Mouse (Mus musculus): ENCODE data around the gene Rsf1.

Rsf1 gene

DNA sequence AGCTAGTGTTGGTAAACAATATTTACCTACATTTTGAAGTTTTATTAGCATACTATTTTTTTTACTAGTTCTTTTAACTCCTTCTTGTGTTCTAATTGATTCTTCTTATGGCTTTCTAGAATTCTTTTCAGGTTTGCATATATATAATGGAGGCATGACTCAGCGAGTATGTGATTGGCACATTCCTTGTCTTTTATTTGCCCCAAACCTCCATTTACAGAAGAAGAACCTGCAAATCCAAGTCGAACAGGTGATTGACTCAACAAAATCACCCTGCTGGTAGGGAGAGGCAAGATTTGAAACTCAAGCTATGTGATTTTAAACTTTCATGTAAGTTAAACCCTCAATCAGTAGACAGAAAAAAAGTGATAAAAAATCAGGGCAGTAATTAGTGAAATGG is 51.6 kb downstream of the Rsf1 start:
- in situ Hi-C loops (cut with MboI, MseI), result no loop called here

DNA sequence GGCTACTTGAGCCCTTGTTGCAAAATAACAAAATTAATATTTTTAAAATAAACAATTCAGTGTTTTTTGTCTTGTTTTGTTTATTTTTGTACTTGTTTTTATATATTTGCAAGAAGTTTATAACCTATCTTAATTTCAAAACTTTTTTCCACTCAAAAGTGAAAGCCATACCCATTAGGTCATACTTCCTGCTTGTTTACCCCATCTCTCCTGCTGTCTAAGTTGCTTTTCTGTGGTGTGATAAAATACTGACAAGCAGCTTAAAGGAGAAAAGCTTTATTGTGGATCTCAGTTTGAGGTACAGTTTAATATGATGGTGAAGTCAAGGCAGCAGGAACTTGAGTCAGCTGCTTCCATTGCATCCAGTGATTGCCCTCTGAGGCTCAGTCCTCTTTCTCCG is 53.2 kb downstream of the Rsf1 start:
- in situ Hi-C loops (cut with MboI, MseI), result no loop called here

DNA sequence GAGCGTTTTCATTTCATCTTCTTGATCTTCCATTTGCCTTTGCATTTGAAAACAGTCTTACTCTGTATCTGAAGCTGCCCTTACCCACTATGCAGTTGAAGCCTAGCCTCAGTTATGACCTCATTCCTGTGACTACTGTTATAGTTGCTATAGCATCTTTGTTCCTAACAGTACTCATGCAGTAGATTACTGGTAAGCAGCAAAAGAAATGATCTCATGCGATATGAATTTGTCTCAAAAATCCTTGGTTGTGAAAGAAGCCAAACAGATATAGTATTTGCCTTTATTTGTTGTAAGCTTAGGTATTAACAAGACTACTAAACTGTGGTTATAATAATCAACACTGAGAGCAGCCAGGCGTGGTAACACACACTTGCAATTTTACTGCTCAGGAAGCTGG is 65.4 kb downstream of the Rsf1 start:
- in situ Hi-C loops (cut with MboI, MseI), result no loop called here

DNA sequence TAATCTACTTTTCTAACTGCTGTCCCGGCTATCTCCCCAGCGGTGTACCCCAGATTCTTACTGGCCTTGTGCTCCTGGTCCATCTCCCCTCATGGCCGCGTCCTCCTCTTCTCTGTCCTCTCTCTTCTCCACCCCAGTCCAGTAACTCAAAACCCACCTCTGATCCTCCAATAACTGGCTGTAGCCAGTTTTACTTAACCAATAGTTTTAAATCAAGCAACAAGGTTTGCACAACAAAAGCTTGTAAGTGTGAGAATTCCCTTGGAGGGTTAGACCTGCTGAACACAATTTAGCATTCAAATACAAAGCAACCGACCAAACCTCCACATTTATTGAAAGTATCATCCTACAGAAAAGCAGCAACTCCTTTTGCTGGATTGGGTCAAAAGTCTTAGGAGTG is 68.0 kb downstream of the Rsf1 start:
- in situ Hi-C loops (cut with MboI, MseI), result no loop called here

DNA sequence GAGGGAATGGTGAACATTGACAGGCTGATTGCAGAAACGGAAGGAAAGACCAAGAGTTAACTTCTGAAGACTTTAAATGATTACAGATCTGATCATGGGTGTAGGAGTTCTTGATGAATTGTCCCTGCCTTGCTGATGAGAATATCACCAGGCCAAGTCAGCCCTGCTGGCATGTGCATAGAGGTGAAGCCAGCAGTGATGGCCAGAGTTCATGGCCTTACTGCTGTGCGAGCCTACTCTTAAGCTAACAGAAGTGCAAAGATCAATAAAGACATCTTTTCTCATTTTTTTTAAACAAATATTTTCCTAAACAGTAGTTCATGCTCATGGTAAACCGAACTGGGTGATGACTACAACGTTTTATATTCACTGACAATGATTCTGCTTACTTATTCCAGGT is 71.0 kb downstream of the Rsf1 start:
- in situ Hi-C loops (cut with MboI, MseI), result no loop called here

DNA sequence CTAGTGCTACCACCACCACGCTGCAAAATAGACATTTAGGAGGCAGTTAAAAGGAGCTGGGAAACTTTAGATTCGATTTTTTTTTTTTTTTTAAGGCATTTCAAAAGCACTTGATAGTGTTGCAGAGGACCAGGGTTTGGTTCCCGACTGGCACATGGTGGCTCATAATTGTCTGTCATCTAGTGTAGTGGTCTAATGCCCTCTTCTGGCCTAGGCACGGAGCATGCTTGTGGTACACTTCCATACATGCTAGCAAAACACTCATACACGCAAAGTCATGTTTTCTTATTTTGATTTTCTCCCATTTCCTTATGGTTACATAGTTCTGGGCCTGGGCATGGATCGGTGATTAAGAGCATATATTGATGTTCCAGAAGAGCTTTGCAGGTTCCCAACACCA is 76.5 kb downstream of the Rsf1 start:
- in situ Hi-C loops (cut with MboI, MseI), result no loop called here

DNA sequence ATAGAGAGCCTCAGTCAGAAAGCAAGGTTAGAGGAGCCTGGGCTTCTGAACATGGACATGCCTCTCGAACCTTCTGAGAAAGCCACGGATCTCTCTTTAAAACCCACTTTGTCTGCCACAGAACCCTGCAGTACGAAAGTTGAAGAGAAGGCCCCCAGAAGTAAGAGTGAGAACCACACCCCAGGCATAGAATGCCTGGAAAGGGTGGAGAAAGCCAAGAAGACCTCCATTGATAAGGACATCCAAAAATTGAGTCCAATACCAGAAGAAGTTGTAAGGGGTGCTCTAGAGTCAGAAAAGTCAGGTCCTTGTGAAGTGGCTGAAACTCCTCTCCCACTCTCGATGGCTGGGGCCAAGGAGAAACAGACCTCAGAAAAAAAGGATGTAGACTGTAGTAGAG is 81.9 kb downstream of the Rsf1 start:
- in situ Hi-C loops (cut with MboI, MseI), result no loop called here

DNA sequence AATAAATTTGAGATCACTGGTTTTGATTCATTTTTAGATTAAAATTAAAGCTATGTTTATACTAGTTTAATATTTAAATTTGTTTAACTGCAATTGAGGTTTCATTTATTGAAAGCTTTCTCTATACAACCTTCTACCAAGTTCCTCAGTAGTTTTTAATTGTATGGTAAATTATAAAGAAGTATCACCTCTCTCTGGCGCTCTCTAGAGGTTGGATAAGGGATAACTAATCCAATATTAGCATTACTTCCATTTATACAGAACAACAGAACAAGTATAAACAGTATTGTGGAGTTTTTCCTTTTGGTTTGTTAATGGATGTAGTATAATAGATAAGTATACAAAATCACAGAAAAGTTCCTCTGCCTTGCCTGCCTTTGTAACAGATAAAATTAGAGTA is 99.5 kb downstream of the Rsf1 start:
- in situ Hi-C loops (cut with MboI, MseI), result loop anchor here in 1 of 2 experiments (25.0 kb wide), 1 partner anchor 267 kb away; the partner anchor contains the start of genes Ndufc2 and Thrsp

DNA sequence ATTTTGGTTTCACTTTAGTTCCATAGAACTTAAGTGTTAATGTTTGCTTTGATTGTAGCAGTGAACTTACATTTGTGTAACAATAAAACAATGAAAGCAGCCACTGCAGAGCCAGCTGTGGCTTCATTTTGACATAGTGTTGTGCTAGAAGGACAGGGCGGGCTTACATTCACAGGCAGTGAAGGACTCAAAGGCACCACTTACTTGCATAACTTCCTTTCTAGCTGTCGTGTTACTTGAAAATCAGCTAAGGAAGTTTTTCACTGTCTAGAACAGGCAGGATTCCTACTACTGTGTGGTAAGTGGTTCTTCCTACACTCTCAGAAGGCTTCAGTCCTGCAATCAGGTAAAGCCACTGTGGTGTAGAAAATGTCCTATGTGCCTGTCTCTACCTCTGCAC is 108.1 kb downstream of the Rsf1 start:
- in situ Hi-C loops (cut with MboI, MseI), result loop anchor here in 1 of 2 experiments (25.0 kb wide), 1 partner anchor 276 kb away; the partner anchor contains the start of genes Ndufc2 and Thrsp

DNA sequence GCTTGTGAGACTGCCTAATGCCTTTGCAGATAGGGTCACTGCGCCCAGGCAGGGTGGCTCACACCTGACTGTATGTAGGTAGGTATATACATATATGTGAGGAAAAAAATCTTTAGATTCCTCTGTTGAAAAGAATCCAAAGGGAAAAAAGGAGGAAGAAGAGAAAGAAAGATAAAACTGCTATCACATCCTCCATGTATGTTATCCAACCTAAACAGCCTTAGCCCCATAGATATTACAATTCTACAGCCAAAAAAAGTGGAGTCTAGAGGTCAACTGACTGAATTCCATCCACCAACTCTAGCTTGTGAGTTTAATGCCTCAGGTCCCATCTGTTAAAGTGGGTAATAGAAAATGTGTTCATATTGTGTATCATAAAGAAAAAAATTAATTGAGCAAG is 115.8 kb downstream of the Rsf1 start:
- in situ Hi-C loops (cut with MboI, MseI), result loop anchor here in 1 of 2 experiments (25.0 kb wide), 1 partner anchor 283 kb away; the partner anchor contains the start of genes Ndufc2 and Thrsp

DNA sequence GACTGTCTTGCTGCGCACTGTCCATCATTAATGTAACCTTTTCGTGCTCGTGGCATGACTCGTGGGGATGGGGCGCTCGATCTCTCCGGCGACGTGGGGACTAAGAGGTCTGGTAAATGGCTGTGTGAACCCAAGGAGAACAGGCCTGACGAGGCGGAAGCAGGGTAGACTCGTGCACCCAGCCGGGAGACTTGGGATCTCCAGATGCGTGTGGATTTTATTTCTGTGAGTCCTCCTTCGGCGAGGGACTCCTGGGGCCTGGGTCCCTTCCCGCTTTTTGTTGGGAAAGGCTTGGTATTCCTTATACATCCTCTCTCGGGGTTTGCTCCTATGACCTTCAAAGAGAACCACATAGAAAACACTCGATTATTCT is 116.4 kb downstream of the Rsf1 start:
- in situ Hi-C loops (cut with MboI, MseI), result loop anchor here in 1 of 2 experiments (25.0 kb wide), 1 partner anchor 284 kb away; the partner anchor contains the start of genes Ndufc2 and Thrsp

DNA sequence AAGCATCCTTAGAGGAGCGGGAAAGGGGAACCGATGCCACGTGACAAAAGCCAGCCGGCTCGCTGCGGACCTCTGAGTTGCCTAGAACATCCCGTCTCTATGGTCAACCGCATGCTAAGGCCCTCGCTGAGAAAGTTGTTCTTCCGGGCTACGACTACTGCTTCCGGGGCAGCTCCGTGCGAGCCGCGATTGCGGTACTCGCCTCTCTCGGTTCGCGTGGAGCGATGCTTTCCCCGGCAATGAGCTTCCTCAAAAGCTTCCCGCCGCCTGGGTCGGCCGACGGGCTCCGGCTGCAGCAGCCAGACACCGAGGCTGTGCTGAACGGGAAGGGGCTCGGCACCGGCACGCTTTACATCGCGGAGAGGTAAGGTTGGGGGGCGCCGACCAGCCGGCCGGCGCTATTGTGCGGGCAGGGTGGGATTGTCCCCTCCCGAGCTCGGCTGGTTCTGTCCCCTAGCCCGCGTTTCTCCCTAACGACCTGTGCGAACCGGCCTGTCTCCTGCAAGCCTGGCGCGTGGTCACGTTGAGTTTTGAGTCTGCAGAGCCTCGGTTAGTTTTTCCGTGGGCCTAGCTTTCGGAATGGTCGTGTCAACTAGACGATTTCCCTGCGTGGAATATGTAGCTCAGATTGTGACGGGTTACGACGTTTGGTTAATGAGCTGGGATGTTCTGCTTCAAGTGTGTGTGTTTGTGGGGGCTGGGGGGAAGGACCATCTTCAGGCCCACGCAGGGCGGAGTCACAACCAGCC is 117.0 kb downstream of the Rsf1 start, which contains the start of gene Clns1a:
TSS of gene Clns1a (plus strand) at position 129 of the 749 bp plus-strand sequence.
- in situ Hi-C loops (cut with MboI, MseI), result loop anchor here in 1 of 2 experiments (25.0 kb wide), 1 partner anchor 284 kb away; the partner anchor contains the start of genes Ndufc2 and Thrsp

DNA sequence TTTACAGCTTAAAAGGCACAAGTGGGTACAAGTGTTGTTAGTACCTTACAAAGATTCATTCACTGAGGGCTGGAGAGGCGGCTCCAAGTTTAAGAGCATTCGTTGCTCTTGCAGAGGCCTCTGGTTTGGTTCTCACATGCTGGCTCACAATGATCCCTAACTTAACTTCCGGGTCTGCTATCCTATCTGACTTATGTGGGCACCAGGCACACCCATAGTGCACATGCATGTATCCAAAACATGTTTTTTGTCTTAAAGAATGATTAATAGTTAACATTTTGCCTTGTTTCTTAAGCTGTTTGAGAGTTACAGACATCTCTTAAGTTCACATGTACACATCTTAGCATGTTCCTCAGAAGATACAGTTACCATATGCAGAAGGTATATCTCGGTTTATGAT is 120.5 kb downstream of the Rsf1 start:
- in situ Hi-C loops (cut with MboI, MseI), result no loop called here

DNA sequence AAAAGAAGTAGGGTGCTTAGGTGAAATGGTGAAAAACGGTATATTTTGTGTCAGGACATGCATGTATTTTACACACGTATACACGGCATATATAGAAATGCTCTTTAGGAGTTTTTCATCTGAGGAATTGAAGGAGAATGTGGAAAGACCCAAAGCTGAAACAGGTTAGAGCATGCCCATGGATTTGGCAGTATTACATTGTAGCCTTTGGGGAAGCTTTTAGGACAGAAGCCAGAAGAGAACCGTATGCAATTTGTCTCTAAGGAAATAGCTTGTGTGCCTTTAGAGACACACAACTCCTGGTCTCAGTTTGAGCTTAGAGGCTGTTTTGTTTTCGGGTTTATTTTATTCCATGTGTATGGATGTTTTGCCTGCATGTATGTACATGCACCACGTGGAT is 121.4 kb downstream of the Rsf1 start:
- in situ Hi-C loops (cut with MboI, MseI), result no loop called here

DNA sequence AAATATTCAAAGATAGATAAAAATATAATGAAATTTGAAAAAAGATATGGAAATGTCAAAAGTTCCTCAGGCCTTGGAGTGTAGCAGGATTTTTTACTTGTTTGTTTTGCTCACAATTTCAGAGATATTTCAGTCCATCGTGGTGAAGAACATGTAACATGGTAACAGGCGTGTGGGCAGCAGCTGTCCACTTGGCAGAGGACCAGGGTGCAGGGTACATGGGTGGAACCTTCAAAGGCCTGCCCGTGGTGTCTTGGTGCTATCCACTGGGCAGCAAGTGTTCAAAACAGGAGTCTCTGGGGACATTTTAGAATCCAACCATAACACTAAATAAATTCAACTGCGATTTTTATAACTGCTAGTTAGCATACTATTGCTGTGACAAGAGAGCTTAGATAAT is 127.4 kb downstream of the Rsf1 start:
- in situ Hi-C loops (cut with MboI, MseI), result no loop called here

DNA sequence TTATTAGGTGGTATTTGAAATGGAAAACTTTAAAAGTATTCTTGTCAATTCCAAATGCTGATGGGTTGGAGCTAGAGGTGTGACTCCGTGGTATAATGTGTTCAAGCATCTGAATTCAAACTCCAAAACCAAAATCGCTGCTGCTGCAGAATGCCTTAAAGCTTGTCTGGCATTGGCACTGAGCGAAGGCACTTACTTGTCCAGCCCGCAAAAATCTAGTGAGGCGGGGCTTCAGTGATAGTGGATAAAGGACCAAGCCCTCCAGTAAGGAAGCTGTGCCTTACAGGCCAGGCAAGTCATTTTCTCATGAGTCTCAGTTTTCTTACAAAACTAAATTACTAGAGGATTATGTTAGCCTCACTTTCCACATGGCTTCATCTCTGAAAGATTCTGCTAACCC is 128.1 kb downstream of the Rsf1 start:
- in situ Hi-C loops (cut with MboI, MseI), result no loop called here

DNA sequence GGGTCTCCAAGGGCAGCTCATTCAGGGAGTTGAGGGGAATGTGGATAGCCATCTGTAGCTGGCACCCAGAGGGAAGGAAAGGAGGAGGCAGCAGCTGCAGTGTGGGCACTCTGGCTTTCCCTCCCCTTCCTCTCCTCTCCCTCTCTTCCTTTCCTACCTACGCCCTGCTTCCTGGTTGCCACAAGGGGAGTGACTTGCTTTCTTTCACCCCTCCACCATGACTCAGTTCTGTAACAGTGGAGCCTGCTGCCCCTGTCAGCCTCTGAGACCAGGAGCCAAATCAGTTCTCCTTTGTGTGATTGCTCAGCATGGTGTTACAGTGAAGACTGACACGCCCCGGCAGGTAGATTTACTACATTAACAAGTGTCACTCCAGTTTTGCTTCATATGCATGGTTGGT is 129.5 kb downstream of the Rsf1 start:
- in situ Hi-C loops (cut with MboI, MseI), result no loop called here

DNA sequence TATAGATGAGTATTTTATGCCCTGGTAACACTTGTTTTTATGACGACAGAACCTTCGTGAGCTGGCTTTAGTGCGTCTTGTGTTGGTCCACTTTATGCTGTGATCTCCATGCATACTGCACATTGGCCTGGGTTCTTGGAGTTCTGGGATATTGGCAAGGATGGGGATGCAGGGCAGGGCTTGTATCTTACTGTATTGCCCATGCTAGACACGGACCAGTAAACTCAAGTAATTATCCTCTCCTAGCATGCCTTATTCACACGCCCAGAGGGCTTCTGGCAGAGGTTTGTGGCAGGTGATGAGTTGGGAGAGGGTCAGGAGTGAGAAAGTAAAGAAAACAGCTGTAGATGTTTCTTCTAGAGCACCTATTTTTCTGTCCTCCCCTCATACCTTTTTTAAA is 135.0 kb downstream of the Rsf1 start:
- in situ Hi-C loops (cut with MboI, MseI), result loop anchor here in 1 of 2 experiments (10.0 kb wide), 1 partner anchor 1800 kb away; no protein-coding TSS in a partner anchor

DNA sequence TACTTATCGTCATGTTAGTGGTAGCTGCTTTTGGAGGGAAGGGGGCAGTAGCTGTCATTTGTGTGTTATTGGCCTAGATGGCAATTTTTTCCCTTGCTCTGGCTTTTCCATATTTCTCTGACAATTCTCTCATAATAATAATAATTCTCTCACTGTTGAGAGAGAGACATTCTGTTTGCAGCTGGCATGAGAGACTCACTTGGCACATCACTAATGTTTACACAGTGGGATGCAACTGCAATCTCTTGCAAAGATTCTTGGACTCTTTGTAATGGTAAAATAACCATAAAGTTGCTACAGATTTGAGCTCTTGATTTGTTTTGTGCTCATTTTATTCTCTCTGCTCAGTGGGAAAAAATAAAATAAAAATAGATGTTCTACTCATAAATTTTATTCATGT is 137.6 kb downstream of the Rsf1 start:
- in situ Hi-C loops (cut with MboI, MseI), result loop anchor here in 1 of 2 experiments (10.0 kb wide), 1 partner anchor 1797 kb away; no protein-coding TSS in a partner anchor

DNA sequence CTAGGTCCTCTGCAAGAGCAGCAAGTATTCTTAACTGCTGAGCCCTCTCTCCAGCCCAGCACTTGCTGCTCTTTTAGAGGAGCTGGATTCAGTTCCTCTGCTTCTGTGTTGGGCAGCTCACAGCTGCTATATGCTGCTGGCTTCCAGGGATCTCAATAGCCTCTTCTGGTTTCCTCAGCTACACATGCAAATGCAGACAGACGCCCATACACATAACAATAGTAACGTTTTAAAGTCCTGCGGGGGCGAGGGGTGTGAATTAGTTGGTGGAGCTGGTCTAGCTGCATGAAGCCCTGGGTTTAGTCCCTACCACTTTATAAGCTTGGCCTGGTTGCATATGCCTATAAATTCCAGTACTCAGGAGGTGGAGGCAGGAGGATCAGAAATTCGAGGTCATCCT is 139.4 kb downstream of the Rsf1 start:
- in situ Hi-C loops (cut with MboI, MseI), result loop anchor here in 1 of 2 experiments (10.0 kb wide), 1 partner anchor 1796 kb away; no protein-coding TSS in a partner anchor

DNA sequence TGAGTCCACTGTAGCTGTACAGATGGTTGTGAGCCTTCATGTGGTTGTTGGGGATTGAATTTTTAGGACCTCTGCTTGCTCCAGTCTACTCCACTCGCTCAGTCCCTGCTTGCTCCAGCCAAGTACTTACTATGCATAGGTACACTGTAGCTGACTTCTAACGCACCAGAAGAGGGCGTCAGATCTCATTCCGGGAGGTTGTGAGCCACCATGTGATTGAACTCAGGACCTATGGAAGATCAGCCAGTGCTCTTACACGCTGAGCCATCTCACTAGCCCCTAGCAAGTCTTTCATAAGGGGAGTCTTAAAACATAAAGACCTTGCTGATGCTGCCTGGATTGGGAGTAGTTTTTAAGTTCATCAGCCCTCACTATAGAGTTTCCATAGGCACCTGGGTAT is 140.4 kb downstream of the Rsf1 start:
- in situ Hi-C loops (cut with MboI, MseI), result no loop called here

DNA sequence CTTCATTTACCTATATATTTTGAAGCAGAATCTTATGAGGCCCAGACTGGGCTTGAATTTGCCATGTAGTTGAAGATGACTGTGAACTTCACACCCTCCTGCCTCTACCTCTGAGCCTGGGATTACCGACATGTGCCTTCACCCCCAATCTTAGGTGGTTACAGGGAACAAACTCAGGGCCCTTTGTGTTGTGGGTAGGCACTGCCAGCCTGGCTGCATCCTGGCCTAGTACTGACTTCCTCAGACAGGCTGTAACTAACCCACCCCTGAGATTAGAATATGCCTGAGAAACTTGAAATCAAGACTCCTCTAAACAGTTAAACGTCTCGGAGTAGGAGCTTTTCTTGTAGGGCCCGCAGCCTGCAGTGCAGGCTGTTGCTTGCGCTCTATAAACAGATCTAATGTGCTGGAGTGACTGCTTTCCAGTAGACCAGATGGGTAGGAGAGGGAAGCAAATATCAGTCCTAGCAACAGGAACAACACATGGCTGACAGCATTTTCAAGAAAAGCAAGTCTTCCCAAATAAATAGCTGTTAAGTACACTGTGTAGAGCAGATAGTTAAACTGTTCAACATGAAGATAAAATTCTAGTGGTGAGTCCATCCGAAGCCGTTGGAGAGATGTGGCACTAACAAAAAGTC is 142.7 kb downstream of the Rsf1 start:
- in situ Hi-C loops (cut with MboI, MseI), result no loop called here
